Mouse (Mus musculus) layer of hippocampus, adult 18-20 months (tissue): ENCODE results near the gene Jak3. TPM values are rescaled to one million over a fixed set of nuclear protein-coding genes. Genes with fewer than 3 reads are reported as not detected.
"Not testable (repeated sequence)": the region's sequence is repeated elsewhere in the genome, so short reads cannot be mapped to it uniquely, and the experiment has no call there.

Experiments
- DNase-seq, 2 experiments: peaks; one replicate each; pipeline ENCODE4 v3.0.0; 2022; ENCODE audit warnings: low spot score in 2 of 2
- microRNA-seq, 2 experiments: library from miRNA; unstranded; fragments of <30 nt; microRNA quantifications; one replicate each; pipeline ENCODE4 v1.2.0; 2021
- total RNA-seq, 2 experiments: library from RNA; stranded (reverse); gene quantifications; 2 replicates each; pipeline ENCODE4 v1.2.3; 2021

The Jak3 gene
- total RNA-seq, 2 experiments from 2014 or later = 3.7 to 4.4 TPM

- no peak for DNase-seq
Observed at GRCm38 (mm10) chr8:71718252-71718651, 42.2 kb downstream of the Jak3 start.

GRCm38 (mm10) chr8:71719218-71719617 lies 43.1 kb downstream of the Jak3 start:
- peak in 1 of 2 experiments; percentile 63 for DNase-seq

- peak; percentile 63 to 84 for DNase-seq
Observed at GRCm38 (mm10) chr8:71719928-71720457, 43.9 kb downstream of the Jak3 start.

DNA sequence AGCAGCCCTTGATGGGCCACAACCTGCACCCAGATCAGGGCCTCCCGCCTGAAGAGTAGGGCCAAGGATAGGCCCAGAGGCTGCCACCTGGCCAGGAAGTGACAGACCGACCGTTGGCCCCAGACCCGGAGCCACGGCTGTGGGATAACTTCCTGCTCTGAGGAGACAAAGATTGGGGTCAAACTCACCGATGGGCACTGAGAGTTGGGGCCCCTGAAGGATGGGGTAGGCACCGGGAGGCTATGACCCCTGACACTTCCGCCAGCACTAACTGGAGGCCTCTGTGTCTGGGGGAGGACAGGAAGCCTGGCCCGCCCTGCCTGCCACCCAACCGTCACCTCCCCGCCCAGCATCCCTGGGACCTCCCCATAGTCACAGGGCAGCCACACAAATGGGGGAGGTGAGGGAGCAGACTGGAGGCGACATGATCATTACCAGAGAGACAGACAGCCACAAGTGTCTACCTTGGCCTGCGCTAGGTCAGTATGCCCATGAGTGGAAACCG lies 47.0 kb downstream of the Jak3 start:
- no peak for DNase-seq

DNA sequence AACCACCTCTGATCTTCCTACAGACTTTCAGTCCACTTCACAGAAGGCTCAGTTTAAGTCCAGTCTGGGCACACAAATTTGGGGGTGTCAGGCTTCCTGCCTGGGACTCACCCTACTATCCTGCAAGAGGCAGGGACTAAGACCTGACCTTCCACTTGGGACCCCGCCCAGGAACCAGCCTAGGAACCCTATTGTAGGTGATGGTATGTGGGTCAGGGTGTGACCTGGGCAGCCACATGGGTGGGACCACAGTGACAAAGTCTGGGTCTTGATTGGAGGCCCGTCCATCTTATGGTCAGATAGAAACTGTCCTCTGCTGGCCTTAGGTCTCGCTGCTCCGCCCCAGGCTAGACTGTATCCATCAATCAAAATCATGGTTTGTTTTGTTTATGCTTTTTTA lies 48.3 kb downstream of the Jak3 start:
- DNase-seq = no peak

GRCm38 (mm10) chr8:71725122-71725924 lies 49.2 kb downstream of the Jak3 start, which contains the start of gene Fcho1:
TSS of gene Fcho1 (minus strand) at chr8:71725716.
- DNase-seq = peak; percentile 83 to 87

DNA sequence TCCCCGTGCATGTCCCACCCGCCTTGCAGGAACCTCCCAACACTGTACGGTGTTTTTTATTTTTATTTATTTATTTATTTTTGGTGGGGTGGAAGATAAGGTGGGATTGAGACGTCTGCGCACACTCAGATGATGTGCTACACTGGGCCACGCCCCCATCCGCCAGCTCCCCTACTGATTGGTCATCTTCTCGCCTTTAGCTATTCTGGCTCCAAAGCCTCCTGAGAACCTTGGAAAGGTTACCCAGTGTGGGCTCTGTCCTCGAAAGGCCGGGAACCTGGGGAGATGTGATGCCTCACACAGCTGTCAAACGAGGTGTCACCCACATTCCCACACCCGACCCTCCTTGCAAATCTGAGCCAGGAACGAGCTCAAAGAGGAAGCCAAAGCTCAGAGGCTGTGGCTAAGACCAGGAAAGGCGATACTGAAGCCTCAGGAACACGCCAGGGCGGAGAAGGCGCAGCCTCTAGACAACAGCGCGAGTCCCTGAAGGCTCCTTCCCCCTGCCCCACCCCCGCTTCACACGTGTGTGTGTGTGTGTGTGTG lies 52.2 kb downstream of the Jak3 start:
- DNase-seq = peak in 1 of 2 experiments; percentile 59

GRCm38 (mm10) chr8:71728826-71729620 lies 52.9 kb downstream of the Jak3 start:
- no peak for DNase-seq

DNA sequence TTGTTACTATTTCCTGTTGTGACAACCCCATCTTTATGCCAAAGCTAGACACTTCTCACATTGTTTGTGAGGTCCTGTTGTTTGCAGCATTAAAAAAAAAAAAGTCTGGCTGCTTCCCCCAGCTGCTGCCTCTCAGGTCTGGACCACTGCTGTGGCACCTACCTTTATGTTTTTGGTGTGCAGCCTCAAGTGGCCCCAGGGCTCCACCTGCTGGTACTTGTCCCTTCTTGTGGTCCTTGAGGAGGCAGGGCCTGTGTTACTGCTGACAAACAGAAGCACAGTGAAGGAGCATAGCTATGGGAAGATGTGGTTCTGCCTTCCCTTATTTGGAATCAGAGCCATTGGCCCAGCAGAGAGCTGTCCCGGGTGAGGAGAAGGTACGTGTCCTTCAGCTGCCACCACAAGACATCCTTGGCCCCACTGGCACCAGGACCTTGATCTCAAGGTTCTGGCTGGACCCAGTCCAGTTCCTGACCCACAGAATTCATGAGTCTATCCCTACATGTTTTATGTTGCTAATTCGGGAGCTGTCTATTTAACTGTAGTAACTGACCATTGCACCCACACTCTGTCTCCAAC lies 55.6 kb downstream of the Jak3 start:
- DNase-seq = peak in 1 of 2 experiments; percentile 71

GRCm38 (mm10) chr8:71738316-71738715 lies 62.2 kb downstream of the Jak3 start:
- DNase-seq = not testable (repeated sequence)

Small RNA genes lying within 50 kb of the gene (microRNA-seq; reads per million reads assigned to microRNA genes)
- 28.4 to 29.1 reads per million in 2 experiments for gene Mir6769b

Other genes with a start within 250 kb of the Jak3 start
- 100 to 1,000 TPM; 287 to 312 TPM for gene Abhd8, start 212.6 kb upstream of the Jak3 start, total RNA-seq
- 10 to 100 TPM; 48.1 to 48.9 TPM for gene Mrpl34, start 211.3 kb upstream of the Jak3 start, total RNA-seq
- gene Dda1, start 207.1 kb upstream of the Jak3 start, total RNA-seq = 10 to 100 TPM; 82.5 to 91.6 TPM
- 10 to 100 TPM; 48.4 to 49.2 TPM for gene Ano8, start 190.3 kb upstream of the Jak3 start, total RNA-seq
- 10 to 100 TPM; 30.4 to 36.1 TPM for gene Gtpbp3, start 188.2 kb upstream of the Jak3 start, total RNA-seq
- gene Plvap, start 164.5 kb upstream of the Jak3 start, total RNA-seq = 1 to 10 TPM; 7.4 to 7.9 TPM
- not detected for gene Ccdc194, start 150.6 kb upstream of the Jak3 start, total RNA-seq
- 1 to 10 TPM; 3.8 to 5.4 TPM for gene Bst2, start 138.8 kb upstream of the Jak3 start, total RNA-seq
- 10 to 100 TPM; 29.9 to 37.9 TPM for gene Mvb12a, start 133.4 kb upstream of the Jak3 start, total RNA-seq
- under 1 TPM in 1 of 2 experiments, not detected in 1; 0.20 TPM for gene Tmem221, start 117.4 kb upstream of the Jak3 start, total RNA-seq
- under 1 TPM; 0.12 to 0.15 TPM for gene Nxnl1, start 109.7 kb upstream of the Jak3 start, total RNA-seq
- gene Slc27a1, start 107.4 kb upstream of the Jak3 start, total RNA-seq = 100 to 1,000 TPM; 105 to 126 TPM
- gene Pgls, start 84.1 kb upstream of the Jak3 start, total RNA-seq = 10 to 100 TPM; 32.0 to 33.1 TPM
- 1 to 10 TPM; 2.5 to 3.1 TPM for gene Fam129c, start 78.6 kb upstream of the Jak3 start, total RNA-seq
- 10 to 100 TPM; 53.7 to 54.1 TPM for gene Colgalt1, start 65.3 kb upstream of the Jak3 start, total RNA-seq
- gene Unc13a, start 4.5 kb upstream of the Jak3 start, total RNA-seq = 100 to 1,000 TPM; 226 to 246 TPM
- gene Insl3, start 12.9 kb downstream of the Jak3 start, total RNA-seq = 1 to 10 TPM; 1.7 to 1.8 TPM
- gene B3gnt3, start 25.5 kb downstream of the Jak3 start, total RNA-seq = under 1 TPM; 0.33 to 0.59 TPM
- gene Fcho1, start 49.4 kb downstream of the Jak3 start, total RNA-seq = 10 to 100 TPM; 94.9 to 99.9 TPM
- gene Zfp709, start 205.7 kb downstream of the Jak3 start, total RNA-seq = 10 to 100 TPM; 11.5 to 11.6 TPM
- 10 to 100 TPM; 15.2 to 16.2 TPM for gene Zfp882, start 232.3 kb downstream of the Jak3 start, total RNA-seq
- gene Zfp617, start 232.3 kb downstream of the Jak3 start, total RNA-seq = 10 to 100 TPM; 24.5 to 26.0 TPM